Mouse (Mus musculus) heart, postnatal 10 days (tissue): ENCODE measurements around the gene Zfp668. TPM values are rescaled to one million over a fixed set of nuclear protein-coding genes. Genes with fewer than 3 reads are reported as not detected.
"Not testable (repeated sequence)": the region's sequence is repeated elsewhere in the genome, so short reads cannot be mapped to it uniquely, and the experiment has no call there.

Experiments used
- DNase-seq, 2 experiments: peaks; one replicate each; pipeline ENCODE4 v3.0.0; 2021
- intact Hi-C: fragments of 180-260 bp; cut with DNase I; formaldehyde crosslinking; loops from one replicate; pipeline ENCODE4 v1.15.1; 2025
- total RNA-seq, 2 experiments: library from RNA; stranded (reverse); gene quantifications; 2 replicates each; pipeline ENCODE4 v1.2.3; 2021

Zfp668 gene
- total RNA-seq, 2 experiments from 2014 or later: 5.8 to 8.0 TPM

- intact Hi-C loops: no loop called here
- peak in 1 of 2 experiments; percentile 10 for DNase-seq
Measured at GRCm38 (mm10) chr7:127849973-127850875, 26.4 kb downstream of the Zfp668 start.

DNA sequence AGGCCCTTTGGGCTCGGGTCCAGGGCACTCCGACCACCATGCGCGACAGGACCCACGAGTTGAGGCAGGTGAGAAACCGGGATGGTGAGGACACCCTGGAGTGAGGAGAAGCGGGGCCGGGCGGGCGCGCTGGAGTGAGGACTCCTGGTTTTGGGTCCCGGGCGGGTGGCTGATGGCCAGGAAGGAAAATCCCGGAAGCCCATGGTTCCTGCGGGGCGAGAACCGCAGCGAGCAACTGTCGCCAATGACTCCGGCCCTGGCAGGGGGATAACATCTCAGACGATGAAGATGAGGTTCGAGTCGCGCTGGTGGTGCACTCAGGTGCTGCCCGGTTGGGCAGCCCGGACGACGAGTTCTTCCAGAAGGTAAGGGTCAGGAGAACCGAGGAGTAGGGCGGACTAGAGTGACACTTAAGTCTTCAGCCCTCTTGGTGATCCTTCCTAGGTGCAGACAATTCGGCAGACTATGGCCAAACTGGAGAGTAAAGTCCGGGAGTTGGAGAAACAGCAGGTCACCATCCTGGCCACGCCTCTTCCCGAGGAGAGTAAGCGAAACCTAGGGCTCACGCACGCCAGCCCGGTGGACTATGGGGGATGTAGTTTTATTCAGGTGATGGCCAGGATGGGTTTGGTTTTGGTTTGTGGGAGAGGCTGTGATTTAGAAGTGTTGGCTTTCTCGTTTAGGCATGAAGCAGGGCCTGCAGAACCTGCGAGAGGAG lies 34.5 kb downstream of the Zfp668 start:
- intact Hi-C loops: loop anchor here (2.0 to 5.0 kb wide), 3 partner anchors 27 to 65 kb away; partner anchors contain the start of gene Setd1a
- DNase-seq: peak; percentile 84 to 88

GRCm38 (mm10) chr7:127841340-127842000 lies 35.2 kb downstream of the Zfp668 start:
- intact Hi-C loops: loop anchor here (2.0 to 5.0 kb wide), 2 partner anchors 41 to 64 kb away; partner anchors contain the start of genes Hsd3b7 and Setd1a
- DNase-seq: peak; percentile 96

DNA sequence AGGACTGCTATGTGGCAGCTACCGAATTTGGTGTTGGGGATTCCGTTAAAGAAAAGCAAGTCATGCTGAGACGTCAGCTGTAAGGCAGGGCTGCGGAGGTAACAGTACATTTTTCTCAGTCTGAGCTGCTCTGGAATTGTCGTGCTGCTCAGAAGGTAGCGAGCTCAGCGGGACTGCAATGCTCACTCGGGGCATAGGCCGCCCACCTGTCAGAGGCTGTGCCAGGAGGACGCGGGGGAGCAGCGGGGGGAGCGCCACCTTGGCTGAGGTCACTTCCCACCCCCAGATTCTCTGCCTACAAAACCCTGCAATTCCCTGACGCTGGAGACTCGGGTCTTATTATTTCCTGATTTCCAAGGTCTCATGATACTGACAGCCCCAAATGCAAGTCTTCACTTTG lies 35.7 kb downstream of the Zfp668 start:
- no peak for DNase-seq
- intact Hi-C loops: loop anchor here (2.0 to 5.0 kb wide), 2 partner anchors 40 to 64 kb away; partner anchors contain the start of genes Hsd3b7 and Setd1a

DNA sequence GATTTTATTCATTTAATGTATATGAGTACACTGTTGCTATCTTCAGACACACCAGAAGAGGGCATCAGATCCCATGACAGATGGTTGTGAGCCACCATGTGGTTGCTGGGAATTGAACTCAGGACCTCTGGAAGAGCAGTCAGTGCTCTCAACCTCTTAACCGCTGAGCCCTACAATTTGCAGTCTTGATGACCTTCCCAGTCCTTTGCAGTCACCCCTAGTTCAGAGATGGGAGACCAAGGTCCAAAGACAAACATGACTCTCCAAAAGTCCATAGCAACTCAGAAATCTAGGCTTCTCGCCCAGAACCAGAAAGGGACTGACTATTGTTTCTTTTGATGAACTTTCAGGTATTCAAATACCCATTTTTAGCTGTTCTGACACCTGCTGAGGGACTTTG lies 36.6 kb downstream of the Zfp668 start:
- intact Hi-C loops: loop anchor here (2.0 to 5.0 kb wide), 2 partner anchors 39 to 63 kb away; partner anchors contain the start of genes Hsd3b7 and Setd1a
- not testable (repeated sequence) for DNase-seq

DNA sequence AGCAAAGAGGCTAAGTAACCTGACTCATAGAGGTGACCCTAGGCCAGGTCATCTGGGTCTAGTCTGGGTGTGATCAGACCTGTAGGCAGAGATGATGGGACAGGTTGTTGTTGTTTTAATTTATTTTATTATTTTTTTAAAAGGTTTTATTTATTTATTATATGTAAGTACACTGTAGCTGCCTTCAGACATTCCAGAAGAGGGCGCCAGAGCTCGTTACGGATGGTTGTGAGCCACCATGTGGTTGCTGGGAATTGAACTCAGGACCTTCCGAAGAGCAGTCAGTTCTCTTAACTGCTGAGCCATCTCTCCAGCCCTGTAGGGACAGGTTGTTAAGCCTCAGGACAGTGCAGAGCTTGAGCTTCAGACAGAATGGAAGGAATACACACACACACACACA lies 38.8 kb downstream of the Zfp668 start:
- intact Hi-C loops, DNase-seq: not testable (repeated sequence)

DNA sequence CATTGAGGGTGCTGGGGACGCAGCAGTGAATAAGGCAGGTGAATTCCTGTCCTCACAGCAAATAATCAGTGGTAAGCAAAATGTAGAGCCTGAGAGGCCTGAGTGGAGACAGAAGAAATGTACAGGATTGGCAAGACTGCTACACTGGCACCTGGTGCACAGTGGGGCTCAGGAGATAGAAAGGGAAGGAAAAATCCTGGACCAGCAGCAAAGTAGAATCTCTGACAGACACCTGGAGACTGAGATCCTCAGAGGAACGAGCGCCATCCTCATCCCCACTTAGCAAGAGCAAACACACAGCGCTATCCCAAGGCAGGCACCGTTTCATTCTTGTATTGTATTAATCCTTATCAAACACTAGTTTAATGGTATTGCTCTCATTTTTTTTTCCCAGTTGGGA lies 39.2 kb downstream of the Zfp668 start:
- no peak for DNase-seq
- intact Hi-C loops: no loop called here

DNA sequence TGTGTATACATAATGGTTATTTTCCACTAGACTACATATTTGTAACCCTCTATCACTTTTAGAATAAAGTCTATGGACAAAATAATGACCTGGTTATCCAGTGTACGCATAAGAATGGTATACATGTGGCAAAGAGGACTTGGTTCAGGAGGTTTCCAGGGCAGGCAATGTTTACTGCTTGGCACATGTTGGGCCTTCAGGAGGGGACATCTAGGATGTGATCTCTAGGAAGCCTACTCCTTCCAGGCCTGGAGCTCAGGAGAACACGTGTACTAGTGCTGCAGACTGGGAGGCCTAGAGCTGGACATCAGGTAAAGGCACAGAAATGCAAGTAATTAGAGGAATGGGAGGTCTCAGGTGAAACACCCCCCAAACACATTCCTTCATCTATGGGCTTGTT lies 41.1 kb downstream of the Zfp668 start:
- intact Hi-C loops: no loop called here
- DNase-seq: no peak

DNA sequence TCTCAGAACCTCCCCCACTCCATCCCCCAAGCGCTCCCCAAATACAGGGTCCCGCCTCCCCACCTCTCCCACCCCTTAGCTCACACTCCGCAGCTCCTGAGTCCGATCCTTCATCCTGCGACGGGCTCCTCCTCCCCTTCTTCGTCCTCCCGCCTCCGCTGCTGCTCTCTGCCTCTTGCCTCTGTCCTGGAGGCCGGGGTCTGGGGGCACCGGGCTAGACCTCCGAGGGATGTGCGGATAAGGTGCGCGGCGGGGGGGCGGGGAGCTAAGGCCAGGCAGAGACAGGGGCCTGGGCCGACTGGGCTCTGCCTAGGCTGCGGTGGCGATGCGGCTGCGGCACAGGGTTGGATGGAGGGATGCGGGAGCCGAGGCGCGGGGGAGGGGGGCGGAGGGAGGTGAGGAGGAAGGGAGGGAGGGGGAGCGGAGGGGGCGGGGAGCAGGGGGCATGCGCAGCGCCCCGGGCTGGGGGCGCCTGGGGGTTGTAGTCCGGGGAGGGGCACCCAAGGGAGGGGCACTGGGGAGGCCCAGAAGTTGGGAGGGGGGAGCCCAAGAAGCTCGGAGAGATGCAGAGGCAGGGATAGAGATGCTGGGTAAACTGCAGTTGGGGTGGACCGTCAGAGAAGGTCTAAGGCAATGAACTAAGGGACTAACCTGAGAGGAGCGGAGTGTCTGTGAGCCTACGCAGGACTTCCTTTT lies 52.3 kb downstream of the Zfp668 start, which contains the start of the genes Stx4a and Stx1b:
Stx4a (plus strand) TSS at position 119 of the 696 bp plus-strand sequence.
Stx1b (minus strand) TSS at position 374 of the 696 bp plus-strand sequence.
- DNase-seq: peak; percentile 20 to 38
- intact Hi-C loops: no loop called here

GRCm38 (mm10) chr7:127823236-127824171 lies 53.1 kb downstream of the Zfp668 start:
- DNase-seq: no peak
- intact Hi-C loops: no loop called here

DNA sequence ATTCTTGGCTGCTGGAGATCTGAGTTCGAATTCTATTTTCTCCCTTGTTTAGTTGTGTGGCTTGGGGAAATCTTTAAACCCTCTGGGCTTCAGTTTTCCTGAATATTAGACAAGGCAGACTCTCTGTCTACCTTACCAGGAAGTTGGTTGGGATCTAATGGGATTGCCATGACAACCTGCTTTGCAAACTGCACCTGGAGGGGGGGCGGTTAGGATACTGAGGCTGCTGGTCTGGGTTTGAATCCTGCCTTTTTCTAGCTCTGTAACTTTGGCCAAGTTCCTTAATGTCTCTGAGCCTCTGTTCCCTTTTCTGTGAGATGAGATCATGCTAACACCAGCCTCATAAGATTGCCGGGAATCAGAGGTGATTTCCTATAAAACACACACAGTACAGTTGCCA lies 54.1 kb downstream of the Zfp668 start:
- no peak for DNase-seq
- intact Hi-C loops: no loop called here

- intact Hi-C loops: no loop called here
- no peak for DNase-seq
Measured at GRCm38 (mm10) chr7:127820836-127821509, 55.7 kb downstream of the Zfp668 start.

GRCm38 (mm10) chr7:127817776-127818175 lies 58.9 kb downstream of the Zfp668 start:
- no peak for DNase-seq
- intact Hi-C loops: no loop called here

- DNase-seq: no peak
- intact Hi-C loops: no loop called here
Measured at GRCm38 (mm10) chr7:127817053-127817452, 59.6 kb downstream of the Zfp668 start.

- DNase-seq: peak; percentile 69 to 71
- intact Hi-C loops: loop anchor here (1.0 to 2.0 kb wide), 2 partner anchors 16 to 27 kb away; partner anchors contain the start of gene Hsd3b7
Measured at GRCm38 (mm10) chr7:127815954-127816821, 60.4 kb downstream of the Zfp668 start.

DNA sequence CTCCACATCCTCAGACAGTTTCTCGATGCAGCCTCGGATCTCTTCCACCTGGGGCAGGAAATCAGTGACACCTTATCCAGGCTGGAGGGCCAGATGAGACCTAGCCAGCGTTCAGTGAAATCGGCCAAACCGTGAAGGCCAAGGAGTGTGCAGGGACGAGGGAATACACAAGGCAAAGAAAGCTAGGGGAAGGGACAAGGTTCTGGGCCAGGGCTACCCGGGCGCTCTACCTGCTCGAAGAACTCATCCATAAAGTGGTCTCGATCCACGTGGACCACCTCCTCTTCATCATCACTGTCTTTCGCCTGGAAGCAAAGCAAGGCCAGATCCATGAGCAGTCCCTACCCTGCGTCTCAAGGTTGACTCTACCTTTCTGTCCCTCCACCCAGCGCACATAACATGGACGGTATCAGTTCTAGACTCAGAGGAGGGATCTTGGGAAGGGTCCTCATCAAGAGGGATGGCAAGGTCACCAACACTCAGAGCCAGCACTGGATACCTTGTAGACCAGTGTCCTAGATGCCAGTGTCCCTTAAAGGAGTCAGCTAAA lies 61.4 kb downstream of the Zfp668 start:
- intact Hi-C loops: loop anchor here (2.0 kb wide), 1 partner anchor 28 kb away; no protein-coding TSS in a partner anchor
- no peak for DNase-seq
